Mouse (Mus musculus): ENCODE measurements around the gene Fgf7. TPM values are rescaled to one million over a fixed set of nuclear protein-coding genes. Genes with fewer than 3 reads are reported as not detected.

Gene Fgf7
- total and polyA plus RNA-seq, 3 experiments: not detected

DNA sequence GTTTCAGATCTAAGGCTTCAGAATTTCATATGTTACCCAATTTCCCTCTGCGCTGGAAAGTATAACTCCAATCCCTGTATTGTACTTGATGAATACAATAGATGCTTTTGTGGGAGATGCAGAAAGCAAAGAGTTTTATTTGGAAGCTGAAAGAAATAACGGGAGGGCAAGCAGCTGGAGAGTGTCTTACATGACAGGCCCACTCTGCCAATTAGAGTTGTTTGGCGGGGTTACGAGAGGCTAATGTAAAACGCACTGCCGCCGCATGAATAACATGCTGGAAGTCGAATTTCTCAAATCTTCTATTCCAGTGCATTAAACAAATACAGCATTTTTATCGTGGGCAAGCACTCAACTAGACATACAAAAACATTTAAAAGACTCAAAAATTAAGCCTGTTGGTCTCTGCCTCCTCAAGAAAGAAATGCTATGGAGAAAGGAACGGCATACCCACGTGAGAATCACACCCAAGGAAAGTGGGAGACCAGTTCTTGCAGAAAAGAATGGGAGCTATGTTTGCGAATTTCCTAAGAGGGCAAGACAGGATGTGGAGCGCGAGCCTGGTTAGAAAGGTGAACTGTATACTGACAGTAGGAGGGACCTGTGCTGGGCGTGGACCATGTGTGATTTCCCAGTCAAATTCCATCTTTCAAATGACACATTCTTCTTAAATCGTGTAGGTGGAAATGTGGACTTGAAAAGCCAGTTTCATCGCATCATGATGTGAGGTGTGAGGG lies 26.7 kb downstream of the Fgf7 start:
- no peaks in the 10 kb centered on the region for H3K4me1 ChIP-seq (ENCODE audit: control insufficient read depth in 1 of 2, insufficient read depth in 2 of 2, low read length in 2 of 2)
- no peak overlapping the region for H3K27ac ChIP-seq (ENCODE audit: control insufficient read depth, low read depth, low read length)
- peaks cover 0 to 1% of the 10 kb centered on the region in 2 experiments; a peak in 2 of 4 replicates for H3K27me3 ChIP-seq (ENCODE audit: control insufficient read depth in 1 of 2, insufficient read depth in 2 of 2, low read length in 2 of 2)
- H3K9ac ChIP-seq (ENCODE audit: control insufficient read depth, low read depth, low read length, poor library complexity, severe bottlenecking): no peak overlapping the region
- no peaks in the 10 kb centered on the region for H3K9me3 ChIP-seq (replicated peaks; ENCODE audit: insufficient read depth, low read length)
- TF ChIP-seq TBP (IDR thresholded peaks at IDR 0.05; ENCODE audit: low read depth, low read length): no peak
- TF ChIP-seq MAZ (IDR thresholded peaks at IDR 0.05; ENCODE audit: low read depth, low read length): no peak
- no peak for TF ChIP-seq NELFE (IDR thresholded peaks at IDR 0.05; ENCODE audit: low read depth, low read length)
- no peak for TF ChIP-seq MXI1 (IDR thresholded peaks at IDR 0.05; ENCODE audit: low read depth, low read length)
- TF ChIP-seq E2F4 (IDR thresholded peaks at IDR 0.05; ENCODE audit: borderline replicate concordance, low read depth, low read length): no peak
- no peak for TF ChIP-seq NRF1 (IDR thresholded peaks at IDR 0.05; ENCODE audit: insufficient read depth, low read depth, low read length, poor library complexity, severe bottlenecking)
- no peak for TF ChIP-seq TCF12 (IDR thresholded peaks at IDR 0.05; ENCODE audit: low read depth, low read length)
- no peak for TF ChIP-seq ZNF384 (IDR thresholded peaks at IDR 0.05; ENCODE audit: low read depth, low read length)
- DNase-seq (ENCODE audit: low read depth, low spot score): no peak
- no peaks in the 10 kb centered on the region for H3K36me3 ChIP-seq (ENCODE audit: control insufficient read depth in 1 of 2, insufficient read depth in 2 of 2, low read length in 2 of 2)
- H3K4me3 ChIP-seq (ENCODE audit: control insufficient read depth in 1 of 2, insufficient read depth in 1 of 2, low read depth in 2 of 2, low read length in 2 of 2): no peak overlapping the region
- no peaks in the 10 kb centered on the region for H3K79me2 ChIP-seq (ENCODE audit: control insufficient read depth, insufficient read depth, low read length, poor library complexity)

- Histone ChIP-seq H3K27me3 (ENCODE audit: control insufficient read depth in 1 of 2, insufficient read depth in 2 of 2, low read length in 2 of 2) (no peaks in the 10 kb centered on the region; a peak in 1 of 4 replicates), H3K36me3 (ENCODE audit: control insufficient read depth in 1 of 2, insufficient read depth in 2 of 2, low read length in 2 of 2) (no peaks in the 10 kb centered on the region), H3K9ac (ENCODE audit: control insufficient read depth, low read depth, low read length, poor library complexity, severe bottlenecking) (no peak overlapping the region), H3K4me3 (ENCODE audit: control insufficient read depth in 1 of 2, insufficient read depth in 1 of 2, low read depth in 2 of 2, low read length in 2 of 2) (no peak overlapping the region), H3K9me3 (replicated peaks; ENCODE audit: insufficient read depth, low read length) (no peaks in the 10 kb centered on the region), H3K27ac (ENCODE audit: control insufficient read depth, low read depth, low read length) (no peak overlapping the region), H3K79me2 (ENCODE audit: control insufficient read depth, insufficient read depth, low read length, poor library complexity) (no peaks in the 10 kb centered on the region), H3K4me1 (ENCODE audit: control insufficient read depth in 1 of 2, insufficient read depth in 2 of 2, low read length in 2 of 2) (no peaks in the 10 kb centered on the region)
- no peak for TF ChIP-seq JUND (IDR thresholded peaks at IDR 0.05; ENCODE audit: low read depth, low read length)
- TF ChIP-seq ZKSCAN1 (IDR thresholded peaks at IDR 0.05; ENCODE audit: low read depth, low read length): no peak
- no peak for TF ChIP-seq TCF12 (IDR thresholded peaks at IDR 0.05; ENCODE audit: low read depth, low read length)
- TF ChIP-seq MXI1 (IDR thresholded peaks at IDR 0.05; ENCODE audit: low read depth, low read length): no peak
- TF ChIP-seq SMC3 (IDR thresholded peaks at IDR 0.05; ENCODE audit: low read depth, low read length): no peak
- TF ChIP-seq ZMIZ1 (IDR thresholded peaks at IDR 0.05; ENCODE audit: low read depth, low read length): no peak
- TF ChIP-seq E2F4 (IDR thresholded peaks at IDR 0.05; ENCODE audit: borderline replicate concordance, low read depth, low read length): no peak
- TF ChIP-seq KAT2A (conservative IDR thresholded peaks at IDR 0.05; ENCODE audit: low read depth, low read length): no peak
- TF ChIP-seq ZNF384 (IDR thresholded peaks at IDR 0.05; ENCODE audit: low read depth, low read length): no peak
- TF ChIP-seq POLR2A (IDR thresholded peaks at IDR 0.05; ENCODE audit: control insufficient read depth in 1 of 2, insufficient read depth in 1 of 2, low read depth in 1 of 2, low read length in 2 of 2, poor library complexity in 1 of 2): no peak
- no peak for TF ChIP-seq MAFK (IDR thresholded peaks at IDR 0.05; ENCODE audit: borderline replicate concordance, low read depth, low read length)
- no peak for TF ChIP-seq TAL1 (IDR thresholded peaks at IDR 0.05; ENCODE audit: low read length)
- TF ChIP-seq USF1 (IDR thresholded peaks at IDR 0.05; ENCODE audit: low read depth, low read length): no peak
- no peak for TF ChIP-seq MAX (IDR thresholded peaks at IDR 0.05; ENCODE audit: low read length)
- TF ChIP-seq ETS1 (IDR thresholded peaks at IDR 0.05; ENCODE audit: low read depth, low read length): no peak
- DNase-seq (ENCODE audit: low read depth, low spot score): no peak
These were observed 28.4 kb downstream of the Fgf7 start for GRCm38 (mm10) chr2:126062876-126063275.
